Mouse (Mus musculus) brain, embryonic 18.5 days (tissue): ENCODE measurements around the gene Vrk1.

Experiments
- DNase-seq: peaks from one replicate; pipeline ENCODE4 v3.0.0-alpha.2; 2012; ENCODE audit warnings: low read depth, low spot score

Gene Vrk1

DNA sequence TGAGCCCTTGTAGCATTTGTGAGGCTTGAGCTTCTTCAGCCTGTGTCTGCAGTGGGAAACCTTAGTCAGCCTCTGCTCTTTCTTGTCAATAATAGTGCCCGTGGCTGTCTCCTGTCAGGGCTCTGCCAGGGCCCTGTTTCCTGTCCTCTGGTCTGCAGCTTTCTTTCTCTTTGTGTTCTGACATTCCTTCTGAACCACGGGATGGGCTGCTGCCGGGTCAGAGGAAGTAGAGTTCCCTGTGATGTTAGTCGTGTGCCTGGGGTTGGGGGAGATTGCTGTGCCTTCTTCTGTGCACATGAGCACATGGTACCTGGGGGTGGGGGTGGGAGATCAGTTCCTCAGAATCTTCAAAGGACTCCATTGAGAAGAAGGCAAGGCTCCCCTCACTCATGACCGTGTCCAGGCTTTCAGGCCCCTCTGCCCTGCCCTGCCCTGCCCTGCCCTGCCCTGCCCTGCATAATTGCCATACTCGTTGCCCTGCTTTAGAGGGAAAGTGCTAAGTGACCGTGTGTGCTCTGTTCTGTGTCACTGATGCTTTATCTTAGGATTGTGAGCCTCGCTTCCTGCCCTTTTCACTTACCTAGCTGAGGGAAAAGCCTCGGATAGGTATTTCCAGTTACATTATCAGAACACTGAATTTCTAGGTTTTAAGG lies 36.2 kb downstream of the Vrk1 start:
- no peak for DNase-seq

DNA sequence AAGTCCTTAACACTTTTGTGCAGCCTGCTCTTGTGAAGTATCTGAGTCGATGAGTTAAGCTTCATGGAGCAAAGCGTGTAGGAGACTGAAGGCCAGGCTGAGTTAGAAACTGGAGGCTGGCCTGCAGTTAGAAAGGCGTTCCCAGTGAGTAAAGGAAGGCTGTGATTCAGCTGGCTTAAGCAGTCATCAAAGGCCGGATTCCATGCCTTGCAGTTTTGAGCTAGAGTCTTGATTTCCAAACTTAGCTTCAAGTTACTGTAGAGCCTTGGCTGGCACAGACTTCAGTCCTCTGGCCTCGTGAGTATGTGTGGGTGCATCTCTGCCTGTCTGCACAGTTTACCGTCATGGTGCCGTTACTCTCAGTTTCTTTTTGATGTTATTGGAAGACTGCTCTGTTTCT lies 42.2 kb downstream of the Vrk1 start:
- no peak for DNase-seq

DNA sequence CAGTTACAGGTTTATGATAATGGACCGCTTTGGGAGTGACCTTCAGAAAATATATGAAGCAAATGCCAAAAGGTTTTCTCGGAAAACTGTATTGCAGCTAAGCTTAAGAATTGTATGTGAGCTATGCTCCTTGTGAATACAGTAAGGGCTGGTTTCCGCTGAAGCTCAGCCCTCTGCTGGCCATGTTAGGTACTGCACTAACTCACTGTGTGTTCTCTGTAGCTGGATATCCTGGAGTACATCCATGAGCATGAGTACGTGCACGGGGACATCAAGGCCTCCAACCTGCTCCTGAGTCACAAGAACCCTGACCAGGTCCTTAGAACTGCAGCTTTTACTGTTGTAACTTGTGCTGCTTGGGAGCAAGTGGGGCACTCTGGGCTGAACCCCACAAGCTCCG lies 45.8 kb downstream of the Vrk1 start:
- peak; percentile 55 for DNase-seq

DNA sequence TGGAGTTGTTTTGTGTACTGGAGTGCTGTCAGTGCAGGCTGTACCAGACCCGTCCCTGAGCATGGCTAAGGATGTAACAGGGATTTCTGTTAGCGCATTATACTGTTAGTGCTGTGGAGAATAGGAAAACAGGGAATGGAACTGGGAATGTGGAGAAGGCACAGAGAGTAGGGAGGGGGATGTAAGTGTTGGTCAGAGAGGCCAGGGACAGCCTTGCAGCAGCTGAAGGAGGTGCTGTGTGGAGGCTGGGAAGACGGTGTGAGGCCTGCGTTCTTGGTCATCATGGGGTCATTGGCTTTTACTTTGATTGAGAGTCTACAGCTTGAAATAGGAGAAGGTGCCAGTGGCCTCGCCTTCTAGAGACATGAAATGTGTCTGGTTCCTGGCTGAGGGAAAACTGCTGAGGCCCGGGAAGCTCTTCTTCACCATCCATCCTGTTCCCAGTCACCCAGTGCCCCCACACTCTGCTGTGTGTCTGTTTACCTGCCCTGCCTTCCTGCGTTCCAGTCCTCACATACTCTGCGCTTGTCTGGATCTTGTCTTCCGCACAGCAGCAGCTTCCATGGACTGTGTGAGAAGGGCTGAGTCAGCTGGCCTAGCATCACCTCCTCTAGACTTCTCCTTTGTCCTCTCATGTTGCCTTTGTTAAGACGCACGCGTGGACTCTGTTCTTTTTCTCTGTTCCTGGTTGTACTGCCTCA lies 50.0 kb downstream of the Vrk1 start:
- DNase-seq: no peak

DNA sequence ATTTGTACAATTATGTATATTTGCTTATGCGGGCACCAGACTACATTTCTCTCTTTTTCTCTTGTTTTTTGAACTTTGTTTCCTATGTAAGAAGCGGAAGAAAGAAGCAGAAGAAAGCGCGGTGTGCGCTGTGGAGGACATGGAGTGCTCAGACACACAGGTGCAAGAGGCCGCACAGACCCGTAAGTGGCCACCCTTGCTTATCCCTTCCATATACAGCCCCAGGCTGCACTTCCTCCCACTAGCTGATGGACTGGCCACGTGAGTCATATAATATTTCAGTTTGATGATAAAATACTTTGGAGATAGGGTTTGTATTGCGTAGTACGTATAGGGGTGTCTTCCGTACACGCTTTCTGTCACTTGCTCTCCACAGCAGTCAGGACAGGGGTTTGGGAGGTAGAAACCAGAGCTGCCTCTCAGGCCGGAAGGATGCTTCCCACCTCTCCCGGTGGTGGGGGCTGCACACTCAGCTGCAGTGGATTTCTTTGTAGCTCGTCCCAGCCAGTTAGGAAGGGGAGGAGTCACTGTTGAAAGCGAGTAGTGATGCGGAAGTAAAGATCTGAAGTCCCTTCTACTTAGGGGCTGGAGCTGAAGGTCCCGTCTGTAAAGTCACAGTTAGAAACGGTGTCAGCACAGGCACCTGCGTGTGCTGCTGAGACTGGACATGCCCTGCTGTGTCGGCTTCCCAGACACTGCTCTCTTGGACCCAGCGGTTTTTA lies 60.6 kb downstream of the Vrk1 start:
- DNase-seq: no peak

DNA sequence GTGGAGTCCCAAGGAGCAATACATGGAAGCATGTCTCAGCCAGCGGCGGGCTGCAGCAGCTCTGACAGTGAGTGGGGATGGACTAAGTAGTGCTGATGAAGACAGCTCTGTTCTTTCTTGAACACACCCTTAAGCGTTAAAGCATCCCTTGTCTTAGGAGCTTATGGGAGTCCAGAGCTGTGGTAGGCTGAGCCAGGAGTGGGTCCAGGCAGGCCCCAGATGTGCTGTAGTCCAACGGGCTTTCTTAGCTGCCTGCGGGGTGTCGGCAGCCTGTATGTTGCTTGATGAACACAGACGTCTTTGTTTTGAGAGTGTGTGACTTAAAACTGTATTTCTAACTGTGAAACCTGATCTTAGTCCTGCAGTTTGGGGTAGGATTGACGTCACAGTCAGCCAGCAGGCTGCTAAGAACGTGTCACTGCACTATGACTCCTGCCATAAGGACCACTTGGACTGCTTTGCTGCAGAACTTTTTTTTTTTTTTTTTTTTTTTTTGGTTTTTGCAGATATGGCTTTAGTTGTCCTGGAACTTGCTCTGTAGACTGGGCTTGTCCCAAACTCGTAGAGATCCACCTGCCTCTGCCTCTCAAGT lies 61.6 kb downstream of the Vrk1 start:
- DNase-seq: no peak

DNA sequence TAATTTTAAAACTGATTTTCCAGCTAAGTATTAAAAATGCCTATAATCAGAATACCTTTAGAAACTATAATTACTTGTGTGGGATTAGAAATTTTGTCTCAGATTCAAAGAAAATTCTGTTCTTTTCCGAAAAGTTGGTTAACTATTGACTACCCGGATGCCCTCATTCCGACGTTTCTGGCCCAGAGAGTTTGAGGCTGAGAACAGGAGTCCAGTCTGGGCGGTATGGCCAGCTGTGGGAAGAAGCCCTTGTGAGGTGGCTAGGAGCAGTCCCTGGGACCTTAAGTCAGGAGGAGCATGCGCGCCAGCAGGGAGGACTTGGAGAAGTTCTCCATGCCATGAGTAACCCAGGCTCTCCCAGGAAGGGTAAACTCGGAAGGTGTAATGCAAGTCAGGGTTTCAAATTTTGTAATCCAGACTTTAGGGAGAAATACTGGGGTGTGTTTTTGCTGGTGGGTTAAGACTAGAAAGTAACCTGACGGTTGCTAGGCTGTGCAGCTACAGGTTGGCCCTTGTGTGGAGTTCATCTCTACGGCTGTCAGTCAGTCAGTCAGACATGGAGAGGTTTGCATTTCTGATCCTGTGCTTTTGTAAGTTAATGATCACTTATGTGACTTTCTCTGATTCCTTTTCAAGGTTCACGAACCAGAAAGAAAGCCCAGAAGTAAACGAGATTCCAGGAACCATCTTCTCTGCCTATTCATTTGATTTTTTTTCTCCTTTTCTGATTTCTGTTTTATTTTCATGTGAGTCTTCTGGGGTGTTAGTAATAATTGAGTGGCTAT lies 64.5 kb downstream of the Vrk1 start:
- no peak for DNase-seq

DNA sequence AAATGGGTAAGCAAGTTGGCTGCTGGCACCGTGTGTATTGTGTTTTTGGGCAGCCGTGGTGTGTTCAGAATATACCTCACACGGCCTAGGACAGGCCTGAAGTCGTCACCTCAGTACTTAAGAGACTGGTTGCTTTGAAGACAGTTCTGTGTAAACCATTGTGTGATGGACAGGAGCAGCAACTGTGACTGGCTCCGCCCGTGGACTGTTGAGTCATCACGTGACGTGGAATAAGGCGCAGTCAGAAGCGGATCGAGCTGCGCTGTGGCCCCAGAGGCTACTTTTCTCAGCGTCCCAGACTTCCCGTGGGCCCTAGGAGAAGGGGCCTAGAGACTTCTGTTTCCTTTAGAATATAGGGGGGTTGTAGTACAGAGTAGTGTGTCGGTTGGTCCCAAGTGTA lies 66.1 kb downstream of the Vrk1 start:
- DNase-seq: no peak

DNA sequence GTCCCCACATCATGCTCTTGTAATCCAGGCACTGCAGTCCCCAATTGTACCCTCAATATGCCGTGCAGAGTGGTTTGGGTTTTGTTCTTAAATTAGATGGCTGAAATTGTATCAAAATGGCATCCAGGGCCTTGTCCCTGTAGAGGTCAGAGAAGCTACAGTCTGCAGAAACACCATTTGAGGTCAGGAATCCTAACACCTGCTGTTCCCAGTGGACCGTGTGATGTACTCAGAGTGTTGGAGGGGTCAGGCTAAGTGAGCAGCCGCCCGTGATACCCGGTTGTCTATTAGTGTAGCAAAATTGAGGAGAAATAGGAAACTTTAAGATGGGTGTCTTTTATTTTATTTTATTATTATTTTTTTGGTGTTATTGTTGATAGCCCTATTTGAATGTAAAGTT lies 70.5 kb downstream of the Vrk1 start:
- DNase-seq: no peak

DNA sequence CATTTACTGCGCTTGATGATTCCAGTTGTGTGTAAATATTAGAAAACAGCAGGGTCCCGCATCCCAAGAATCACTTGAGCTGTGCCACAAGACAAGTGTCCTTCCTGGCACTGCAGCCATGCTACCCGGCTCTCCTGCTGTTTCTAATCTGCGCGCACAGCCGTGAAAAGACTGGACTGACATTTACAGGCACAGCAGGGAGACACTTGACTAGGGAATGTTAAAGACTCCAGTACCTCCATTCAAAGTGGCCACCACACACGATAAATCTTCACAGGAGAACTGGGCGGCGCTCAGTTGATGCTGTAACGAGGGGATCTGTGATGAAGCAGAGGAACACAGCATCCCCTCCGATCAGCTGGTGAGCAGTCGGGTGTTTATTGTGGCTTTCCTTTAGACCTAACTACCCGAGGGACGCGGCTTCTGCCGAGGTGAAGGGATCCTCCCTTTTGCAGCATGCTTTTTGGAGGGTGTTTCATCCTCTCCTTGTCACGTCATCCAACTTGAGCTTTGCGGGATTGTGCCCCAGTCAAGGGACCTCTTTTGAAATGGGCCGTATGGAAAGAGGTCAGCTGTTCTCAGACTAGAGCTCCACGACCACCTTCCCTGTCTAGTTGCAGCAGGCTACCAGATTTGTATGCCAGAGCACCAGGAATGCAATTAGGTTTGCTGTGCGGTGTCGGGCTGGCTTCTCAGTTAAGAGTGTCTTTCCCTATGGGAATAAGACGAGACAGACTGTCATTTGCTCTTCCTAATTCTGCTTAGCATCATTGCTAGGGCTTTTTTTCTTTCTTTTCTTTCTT lies 71.1 kb downstream of the Vrk1 start:
- no peak for DNase-seq

DNA sequence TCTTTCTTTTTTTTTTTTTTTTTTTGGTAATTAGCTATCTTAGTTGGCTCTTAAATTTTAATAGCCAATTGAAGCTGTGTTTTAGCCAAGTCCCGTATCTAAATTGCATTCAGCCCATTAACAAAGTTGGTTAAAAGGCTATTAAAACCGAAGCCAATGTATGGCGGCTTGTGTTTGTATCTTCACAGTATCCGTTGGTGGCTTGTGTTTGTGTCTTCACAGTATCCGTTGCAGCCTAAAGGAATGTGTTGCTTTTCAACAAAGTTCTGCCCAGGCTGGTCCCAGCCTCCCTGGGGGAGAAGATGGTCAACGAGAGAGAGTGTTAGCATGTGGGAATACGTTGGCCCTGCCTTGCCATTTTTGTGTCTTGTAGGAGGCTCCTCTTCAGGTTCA lies 71.7 kb downstream of the Vrk1 start:
- DNase-seq: no peak

DNA sequence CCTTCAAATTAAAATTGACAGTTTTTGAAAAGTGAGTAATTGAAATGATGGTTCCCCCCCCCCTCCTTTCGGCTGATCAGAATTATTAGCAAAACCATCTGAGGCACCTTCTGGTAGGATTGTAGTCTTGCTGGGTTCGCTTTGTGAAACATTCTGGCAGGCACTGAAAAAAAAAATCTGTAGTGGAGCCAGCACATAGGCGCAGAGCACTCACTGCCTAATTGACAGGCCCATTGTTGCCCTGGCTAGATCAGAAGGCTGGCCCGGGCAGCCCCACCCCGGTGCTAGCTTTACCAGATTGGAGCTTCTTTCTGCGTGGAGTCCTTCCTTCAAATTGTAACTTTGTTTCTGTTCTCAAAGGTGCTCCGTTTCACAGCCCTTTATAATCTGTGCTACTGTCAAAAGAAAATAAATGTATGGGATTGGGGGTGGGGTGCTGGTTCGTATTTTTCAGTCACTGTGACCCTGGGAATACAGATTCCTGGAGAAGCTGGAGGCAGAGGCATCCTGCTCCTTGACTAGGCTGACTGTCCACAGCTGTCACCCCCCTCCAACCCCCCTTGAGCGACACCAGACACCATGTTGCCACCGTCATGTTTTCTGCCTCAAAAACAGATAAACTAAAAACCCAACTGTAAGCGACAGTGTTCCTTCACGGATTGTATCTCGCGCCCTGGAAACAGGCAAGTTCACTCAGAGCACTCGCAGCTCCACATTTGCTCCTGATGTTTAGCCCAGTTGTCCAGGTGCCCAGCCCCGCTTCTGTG lies 72.3 kb downstream of the Vrk1 start:
- no peak for DNase-seq

DNA sequence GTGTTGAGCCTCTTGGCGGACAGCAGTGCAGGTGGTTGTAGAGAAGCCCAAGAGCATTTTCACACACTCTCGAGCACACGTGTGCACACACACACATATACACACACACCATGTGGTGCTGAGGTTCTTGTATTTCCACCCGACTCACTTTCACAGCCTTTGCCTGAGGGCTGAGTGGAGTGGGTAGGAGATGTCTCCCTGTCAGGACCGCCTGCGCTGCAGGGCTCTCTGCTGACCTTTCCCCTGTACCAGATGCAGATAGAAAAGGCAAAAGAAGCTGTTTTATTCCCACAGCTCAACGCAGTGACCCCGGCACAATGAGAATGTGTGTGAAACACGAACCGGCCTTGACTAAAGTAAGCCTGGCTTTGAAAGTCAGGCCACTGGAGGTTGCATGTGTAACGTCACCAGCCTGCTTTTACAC lies 72.9 kb downstream of the Vrk1 start:
- no peak for DNase-seq

DNA sequence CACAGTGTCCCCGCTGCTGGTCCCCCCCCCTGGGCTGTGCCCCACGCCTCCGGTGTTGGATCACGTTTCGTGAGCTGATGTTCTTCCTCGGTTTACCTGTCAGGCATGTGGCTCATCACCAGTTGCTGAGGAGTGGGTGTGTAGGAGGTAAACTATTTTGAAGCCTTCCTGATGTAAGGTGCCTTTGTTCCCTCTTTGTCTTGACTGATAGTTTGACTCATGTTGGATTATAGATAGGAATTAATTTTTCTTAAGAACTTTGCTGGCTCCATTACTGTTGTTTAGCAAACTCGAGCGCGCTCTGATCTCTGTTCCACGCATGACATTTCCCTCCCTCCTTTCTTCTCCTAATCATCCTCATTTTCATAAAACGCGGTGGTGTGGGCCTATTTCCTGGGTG lies 74.1 kb downstream of the Vrk1 start:
- no peak for DNase-seq

DNA sequence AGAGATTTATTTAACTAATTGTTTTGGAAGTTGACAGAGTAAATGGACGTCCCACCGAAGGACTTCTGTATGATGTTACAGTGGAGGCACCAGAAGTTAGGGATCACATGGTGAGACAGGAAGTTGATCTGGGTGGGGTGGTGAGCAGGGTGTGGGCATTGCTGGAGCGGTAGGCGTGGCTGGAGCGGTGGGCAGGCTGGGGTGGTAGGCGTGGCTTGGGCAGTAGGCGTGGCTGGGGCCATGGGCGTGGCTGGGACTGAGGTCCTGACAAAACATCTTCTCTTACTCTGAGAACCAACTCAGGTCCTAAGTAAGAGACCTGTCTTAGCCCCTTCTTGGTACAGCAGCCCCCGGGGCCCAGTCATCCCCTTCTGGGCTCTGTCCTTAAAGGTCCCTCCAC lies 84.8 kb downstream of the Vrk1 start:
- DNase-seq: no peak

DNA sequence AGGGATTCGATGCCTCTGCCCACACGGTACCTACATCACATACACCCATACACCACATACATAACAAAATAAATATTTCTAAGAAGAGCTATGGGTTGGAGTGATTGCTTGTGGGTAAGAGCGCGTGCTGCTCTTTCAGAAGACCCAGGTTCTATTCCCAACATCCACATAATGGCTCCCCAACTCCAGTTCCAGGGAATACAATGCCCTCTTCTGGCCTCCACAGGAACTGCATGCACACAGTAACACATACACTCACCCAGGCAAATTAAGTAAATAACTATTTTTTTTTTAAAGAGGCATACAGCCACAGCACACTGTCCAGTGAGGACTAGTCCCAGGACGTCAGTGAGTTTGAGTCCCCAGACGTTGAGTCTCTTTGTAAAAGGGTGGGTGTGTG lies 92.0 kb downstream of the Vrk1 start:
- DNase-seq: no peak

DNA sequence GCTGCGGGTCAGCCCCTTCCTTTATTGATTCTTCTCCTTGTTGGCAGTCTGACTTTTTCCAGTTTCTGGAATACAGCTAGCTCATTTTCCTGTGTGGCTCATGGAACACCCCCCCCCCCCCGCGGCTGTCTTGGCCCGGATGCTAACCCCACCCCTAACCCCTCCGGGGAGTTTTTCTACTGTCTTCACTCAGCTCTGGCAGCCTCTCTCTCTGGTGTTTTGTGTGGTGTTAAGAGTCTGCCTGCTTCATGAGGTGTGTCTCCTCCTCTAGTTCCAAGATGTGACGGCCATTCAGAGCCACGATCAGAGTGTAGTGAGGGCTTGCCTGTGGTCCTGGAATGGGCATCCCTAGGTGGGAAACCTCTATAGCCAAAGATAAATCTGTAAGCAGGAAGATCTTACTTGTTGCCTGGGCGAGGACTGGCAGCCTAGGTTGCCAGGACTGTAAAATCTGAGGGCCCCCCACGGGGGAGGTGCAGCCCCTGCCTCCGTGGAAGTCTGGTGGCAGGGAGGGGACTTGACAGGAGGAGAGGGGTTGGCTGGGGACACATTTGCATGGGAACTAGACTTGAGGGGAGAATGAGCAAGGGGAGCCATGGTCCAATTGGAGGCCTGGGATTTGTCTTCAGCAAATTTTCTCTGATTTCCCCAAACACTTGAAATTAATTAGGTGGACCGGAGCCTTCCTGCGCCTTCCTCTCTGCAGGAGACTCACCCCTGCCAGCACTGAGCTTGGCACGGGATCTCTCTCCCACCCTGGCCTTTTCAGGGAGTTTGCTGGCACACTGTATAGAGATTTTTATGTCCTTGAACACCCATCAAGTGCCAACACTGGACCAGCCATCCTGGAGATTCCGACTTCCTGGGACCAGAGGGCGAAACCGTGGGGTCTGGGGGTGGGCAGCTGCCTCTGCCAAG lies 93.0 kb downstream of the Vrk1 start:
- no peak for DNase-seq

DNA sequence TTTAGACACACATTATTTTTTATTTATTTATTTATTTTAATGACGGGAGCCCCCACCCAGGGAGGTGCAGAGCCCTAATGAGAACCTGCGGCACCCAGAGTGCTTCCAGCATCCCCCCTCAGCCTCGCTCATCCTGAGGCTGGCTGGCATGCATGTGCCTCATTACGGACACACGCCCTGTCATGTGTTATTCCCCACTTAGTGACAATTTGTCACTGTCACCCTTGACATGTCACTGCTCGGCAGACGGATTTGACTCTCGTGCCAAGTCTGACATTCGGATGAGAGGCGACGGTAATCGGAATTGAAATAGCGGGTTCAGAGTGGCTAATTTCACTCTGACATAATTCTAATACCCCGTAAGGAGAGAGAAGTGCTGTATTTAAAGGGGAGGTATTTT lies 97.2 kb downstream of the Vrk1 start:
- DNase-seq: no peak
